Mouse (Mus musculus) myocyte (in vitro differentiated cells): ENCODE data around the gene Acadvl. TPM values are rescaled to one million over a fixed set of nuclear protein-coding genes. Genes with fewer than 3 reads are reported as not detected.

Experiments used
- H3K27me3 ChIP-seq: one replicate; pipeline ENCODE4 v1.6.1; 2011; ENCODE audit not compliant: control insufficient read depth, insufficient read depth, insufficient read length
- H3K36me3 ChIP-seq: one replicate; pipeline ENCODE4 v1.6.1; 2011; ENCODE audit not compliant: control insufficient read depth, insufficient read depth
- H3K4me2 ChIP-seq: one replicate; pipeline ENCODE4 v1.6.1; 2011; ENCODE audit warnings: low read depth, control low read depth
- H3K4me3 ChIP-seq: one replicate; pipeline ENCODE4 v1.5.1; 2011; ENCODE audit warnings: mild to moderate bottlenecking, control low read depth, moderate library complexity
- H3K79me2 ChIP-seq: one replicate; pipeline ENCODE4 v1.6.1; 2011; ENCODE audit not compliant: control insufficient read depth, insufficient read depth
- H3ac ChIP-seq: one replicate; pipeline ENCODE4 v1.6.1; 2011; ENCODE audit not compliant: control insufficient read depth, insufficient read length
- CEBPB ChIP-seq: IDR thresholded peaks from 2 replicates; pipeline ENCODE4 v1.6.1; 2011; ENCODE audit warnings: mild to moderate bottlenecking, moderate library complexity; ENCODE audit not compliant: poor library complexity, insufficient read depth, severe bottlenecking
- E2F4 ChIP-seq: IDR thresholded peaks from one replicate; pipeline ENCODE4 v1.6.1; 2011; ENCODE audit warnings: mild to moderate bottlenecking, control low read depth, moderate library complexity; ENCODE audit not compliant: insufficient read depth
- MAX ChIP-seq: IDR thresholded peaks from one replicate; pipeline ENCODE4 v1.6.1; 2011; ENCODE audit warnings: low read depth, mild to moderate bottlenecking, control low read depth
- MYOD1 ChIP-seq, 3 experiments: IDR thresholded peaks; one replicate each; pipeline ENCODE4 v1.6.1; 2011; ENCODE audit warnings: control low read depth in 2 of 3, low read depth in 2 of 3, mild to moderate bottlenecking in 2 of 3, moderate library complexity in 1 of 3; ENCODE audit not compliant: insufficient read length in 2 of 3, control insufficient read depth in 1 of 3
- MYOG ChIP-seq, 3 experiments: IDR thresholded peaks; one replicate each; pipeline ENCODE4 v1.6.1; 2011; ENCODE audit warnings: control low read depth in 2 of 3, low read depth in 2 of 3, mild to moderate bottlenecking in 2 of 3; ENCODE audit not compliant: insufficient read length in 2 of 3, control insufficient read depth in 1 of 3, insufficient read depth in 1 of 3
- POLR2A ChIP-seq: IDR thresholded peaks from one replicate; pipeline ENCODE4 v1.6.1; 2011; ENCODE audit warnings: low read depth, mild to moderate bottlenecking, control low read depth, moderate library complexity; ENCODE audit not compliant: insufficient read length
- POLR2AphosphoS2 ChIP-seq: IDR thresholded peaks from one replicate; pipeline ENCODE4 v1.6.1; 2011; ENCODE audit warnings: low read depth, control low read depth; ENCODE audit not compliant: insufficient read length
- REST ChIP-seq: IDR thresholded peaks from one replicate; pipeline ENCODE4 v1.6.1; 2011; ENCODE audit warnings: mild to moderate bottlenecking, control low read depth, moderate library complexity; ENCODE audit not compliant: insufficient read depth, insufficient read length
- SRF ChIP-seq: IDR thresholded peaks from one replicate; pipeline ENCODE4 v1.6.1; 2011; ENCODE audit warnings: low read depth; ENCODE audit not compliant: control insufficient read depth, insufficient read length
- TCF12 ChIP-seq: IDR thresholded peaks from one replicate; pipeline ENCODE4 v1.6.1; 2011; ENCODE audit warnings: mild to moderate bottlenecking, control low read depth; ENCODE audit not compliant: poor library complexity, insufficient read depth, severe bottlenecking
- TCF3 ChIP-seq: IDR thresholded peaks from one replicate; pipeline ENCODE4 v1.6.1; 2011; ENCODE audit warnings: low read depth, control low read depth; ENCODE audit not compliant: insufficient read length
- USF1 ChIP-seq: IDR thresholded peaks from one replicate; pipeline ENCODE4 v1.6.1; 2011; ENCODE audit warnings: low read depth, mild to moderate bottlenecking, control low read depth, moderate library complexity
- polyA plus RNA-seq: library from polyadenylated mRNA; unstranded; fragments of >200 nt; fragmentation: generic; extraction: Trizol; gene quantifications from one replicate; pipeline ENCODE4 v1.2.1, GENCODE M21; 2012; ENCODE audit warnings: missing spikeins

The Acadvl gene
- polyA plus RNA-seq, 1 experiment, result 130 TPM

DNA sequence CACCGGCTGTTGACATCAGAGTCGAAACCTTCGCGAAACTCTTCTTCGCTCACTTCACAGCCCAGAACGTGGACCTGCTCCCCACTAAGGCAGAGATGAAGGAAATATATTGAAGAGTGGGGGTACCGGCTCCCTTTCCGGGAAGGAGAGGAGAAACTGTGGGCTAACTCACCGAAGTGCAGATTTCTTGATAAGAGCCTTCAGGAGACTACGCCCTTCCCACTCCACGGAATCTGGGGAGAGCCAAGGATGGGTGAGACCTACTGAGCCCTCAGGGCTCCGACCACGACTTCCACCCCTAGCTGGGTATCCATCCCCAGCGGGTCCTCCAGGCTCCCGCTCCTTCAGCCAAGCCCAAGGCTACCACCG lies 35.4 kb downstream of the Acadvl start:
- Histone ChIP-seq H3K4me3 (peak overlapping the region; percentile 73), H3K79me2 (peaks cover 61% of the 10 kb centered on the region), H3K4me2 (peak overlapping the region; percentile 79), H3ac (peak overlapping the region; percentile 93), H3K36me3 (peaks cover 32% of the 10 kb centered on the region), H3K27me3 (no peaks in the 10 kb centered on the region)
- TF ChIP-seq MYOG (IDR thresholded peaks at IDR 0.05; ENCODE audit: control insufficient read depth in 1 of 3, insufficient read depth in 1 of 3, insufficient read length in 2 of 3, low read depth in 2 of 3), result no peak
- no peak for TF ChIP-seq TCF12
- no peak for TF ChIP-seq USF1
- no peak for TF ChIP-seq MAX
- TF ChIP-seq MYOD1 (IDR thresholded peaks at IDR 0.05; ENCODE audit: control insufficient read depth in 1 of 3, insufficient read length in 2 of 3, low read depth in 2 of 3), result no peak
- no peak for TF ChIP-seq CEBPB
- no peak for TF ChIP-seq E2F4
- TF ChIP-seq POLR2AphosphoS2, result no peak
- no peak for TF ChIP-seq POLR2A
- no peak for TF ChIP-seq SRF
- TF ChIP-seq REST, result no peak
- TF ChIP-seq TCF3, result no peak

GRCm38 (mm10) chr11:69976271-69976670 lies 38.9 kb downstream of the Acadvl start:
- Histone ChIP-seq H3K27me3 (no peaks in the 10 kb centered on the region), H3K36me3 (peaks cover 45% of the 10 kb centered on the region), H3K79me2 (peaks cover 32% of the 10 kb centered on the region), H3K4me3 (no peak overlapping the region), H3K4me2 (no peak overlapping the region), H3ac (no peak overlapping the region)
- TF ChIP-seq USF1 (no peak), E2F4 (no peak), CEBPB (no peak), MYOG (IDR thresholded peaks at IDR 0.05; ENCODE audit: control insufficient read depth in 1 of 3, insufficient read depth in 1 of 3, insufficient read length in 2 of 3, low read depth in 2 of 3) (no peak), TCF3 (no peak), SRF (no peak), POLR2A (no peak), REST (no peak), TCF12 (no peak)

DNA sequence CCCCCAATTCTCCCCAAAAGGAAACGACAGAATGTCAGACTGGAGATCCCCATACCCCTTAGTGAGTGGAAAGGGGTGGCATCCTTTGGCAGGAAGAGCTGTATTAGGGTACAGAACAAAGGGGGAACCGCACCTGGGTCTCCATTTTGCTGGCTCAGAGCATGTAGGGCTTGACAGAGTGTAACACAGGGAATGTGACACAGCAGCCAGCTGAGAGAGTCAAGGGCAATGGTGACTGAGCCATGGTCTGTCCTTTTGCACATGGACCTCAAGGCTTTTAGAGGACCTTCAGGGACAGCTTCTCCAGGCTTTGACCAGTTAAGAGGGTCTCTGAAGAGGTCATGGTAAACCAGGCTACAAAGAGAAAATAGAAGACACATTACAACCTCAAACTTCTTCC lies 40.3 kb downstream of the Acadvl start:
- H3K27me3 ChIP-seq, result no peaks in the 10 kb centered on the region
- H3K36me3 ChIP-seq, result peaks cover 51% of the 10 kb centered on the region
- TF ChIP-seq SRF, result no peak
- no peak for TF ChIP-seq TCF3
- no peak for TF ChIP-seq MYOG (IDR thresholded peaks at IDR 0.05; ENCODE audit: control insufficient read depth in 1 of 3, insufficient read depth in 1 of 3, insufficient read length in 2 of 3, low read depth in 2 of 3)
- TF ChIP-seq REST, result no peak
- no peak for TF ChIP-seq USF1
- TF ChIP-seq CEBPB, result no peak
- no peak for TF ChIP-seq TCF12
- TF ChIP-seq POLR2A, result no peak
- no peak for TF ChIP-seq POLR2AphosphoS2
- no peak for TF ChIP-seq E2F4
- TF ChIP-seq MAX, result no peak
- no peak for TF ChIP-seq MYOD1 (IDR thresholded peaks at IDR 0.05; ENCODE audit: control insufficient read depth in 1 of 3, insufficient read length in 2 of 3, low read depth in 2 of 3)
- no peak overlapping the region for H3K4me2 ChIP-seq
- no peak overlapping the region for H3ac ChIP-seq
- H3K79me2 ChIP-seq, result peaks cover 27% of the 10 kb centered on the region
- H3K4me3 ChIP-seq, result no peak overlapping the region

GRCm38 (mm10) chr11:69970775-69971174 lies 44.4 kb downstream of the Acadvl start:
- TF ChIP-seq TCF3, result no peak
- TF ChIP-seq REST, result no peak
- no peak for TF ChIP-seq TCF12
- TF ChIP-seq POLR2AphosphoS2, result no peak
- no peak for TF ChIP-seq CEBPB
- no peak for TF ChIP-seq POLR2A
- TF ChIP-seq MAX, result no peak
- no peak for TF ChIP-seq MYOD1 (IDR thresholded peaks at IDR 0.05; ENCODE audit: control insufficient read depth in 1 of 3, insufficient read length in 2 of 3, low read depth in 2 of 3)
- TF ChIP-seq SRF, result no peak
- TF ChIP-seq MYOG (IDR thresholded peaks at IDR 0.05; ENCODE audit: control insufficient read depth in 1 of 3, insufficient read depth in 1 of 3, insufficient read length in 2 of 3, low read depth in 2 of 3), result no peak
- TF ChIP-seq USF1, result no peak
- no peak for TF ChIP-seq E2F4
- no peak overlapping the region for H3K4me3 ChIP-seq
- H3ac ChIP-seq, result no peak overlapping the region
- peaks cover 53% of the 10 kb centered on the region for H3K36me3 ChIP-seq
- H3K4me2 ChIP-seq, result no peak overlapping the region
- H3K79me2 ChIP-seq, result no peaks in the 10 kb centered on the region
- peaks cover 11% of the 10 kb centered on the region for H3K27me3 ChIP-seq

GRCm38 (mm10) chr11:69970222-69970621 lies 45.0 kb downstream of the Acadvl start:
- no peak overlapping the region for H3K4me3 ChIP-seq
- no peak for TF ChIP-seq SRF
- no peak for TF ChIP-seq POLR2A
- TF ChIP-seq REST, result no peak
- no peak for TF ChIP-seq TCF12
- H3K79me2 ChIP-seq, result no peaks in the 10 kb centered on the region
- peaks cover 15% of the 10 kb centered on the region for H3K27me3 ChIP-seq
- no peak overlapping the region for H3ac ChIP-seq
- H3K4me2 ChIP-seq, result no peak overlapping the region
- H3K36me3 ChIP-seq, result peaks cover 48% of the 10 kb centered on the region
